Mouse (Mus musculus): ENCODE results near the gene Apela. TPM values are rescaled to one million over a fixed set of nuclear protein-coding genes. Genes with fewer than 3 reads are reported as not detected.

Gene Apela
- not detected for total RNA-seq (2022)

DNA sequence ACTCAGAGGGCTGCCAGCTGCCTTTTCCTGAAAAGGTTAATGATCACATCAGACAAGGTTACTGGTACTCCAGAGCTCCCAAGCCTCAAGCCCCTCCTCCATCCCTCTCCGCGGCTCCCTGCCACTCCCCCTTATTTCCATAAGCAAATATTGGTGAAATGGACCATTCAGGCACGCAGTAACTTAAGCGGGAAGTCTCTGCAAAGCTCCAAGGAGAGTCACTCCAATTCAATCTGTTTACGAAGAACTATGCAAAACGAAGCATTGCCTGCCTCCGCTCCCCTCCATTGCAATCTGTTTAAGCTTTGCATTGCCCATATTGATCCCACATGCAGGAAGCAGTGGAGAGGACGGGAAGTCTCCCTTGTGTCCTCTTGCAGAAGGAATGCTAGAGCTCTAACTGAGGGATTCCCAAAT lies at the start of gene Apela:
Gene Apela, minus strand, starts transcription at position 220 of the 417 bp plus-strand sequence.
- no peak for DNase-seq (ENCODE audit: low spot score in 2 of 2)

DNA sequence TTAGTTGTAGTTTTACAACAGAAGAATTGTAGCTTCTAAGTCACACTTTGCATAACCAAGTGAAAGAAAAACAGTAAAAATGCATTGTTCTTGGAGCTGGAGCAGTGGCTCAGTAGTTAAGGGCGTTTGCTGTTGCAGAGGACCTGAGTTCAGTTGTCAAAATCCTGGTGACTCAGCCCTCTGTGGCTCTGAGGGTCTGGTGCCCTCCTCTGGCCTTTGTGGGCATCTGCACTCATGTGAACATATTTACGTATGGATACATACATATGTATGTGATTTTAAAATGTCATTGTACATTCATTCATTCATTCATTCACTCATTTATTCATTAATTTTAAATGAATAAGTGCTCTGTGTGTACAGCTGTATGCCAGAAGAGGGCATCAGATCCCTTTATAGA lies 48.5 kb upstream of the Apela start:
- no peak for DNase-seq (ENCODE audit: low spot score in 2 of 2)

DNA sequence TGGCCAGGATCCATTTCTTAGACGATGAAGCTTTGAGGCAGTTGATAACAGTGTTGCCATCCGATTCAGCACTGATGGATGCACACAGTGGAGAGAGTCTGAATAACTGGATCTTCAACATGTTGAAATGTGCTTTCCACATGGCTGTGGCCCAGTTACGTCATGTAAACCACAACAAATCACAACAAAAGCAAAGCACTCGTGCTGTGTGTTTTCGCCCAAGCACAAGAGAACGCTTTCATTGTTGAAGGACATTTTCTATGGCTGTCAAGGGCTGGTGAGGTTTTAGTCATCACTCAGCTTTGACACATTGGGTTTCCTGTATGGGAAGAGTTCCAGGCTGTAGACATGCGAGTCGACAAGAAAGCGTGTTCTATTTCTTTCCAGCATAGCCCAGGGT lies 43.6 kb upstream of the Apela start:
- DNase-seq (ENCODE audit: low spot score in 2 of 2) = no peak

DNA sequence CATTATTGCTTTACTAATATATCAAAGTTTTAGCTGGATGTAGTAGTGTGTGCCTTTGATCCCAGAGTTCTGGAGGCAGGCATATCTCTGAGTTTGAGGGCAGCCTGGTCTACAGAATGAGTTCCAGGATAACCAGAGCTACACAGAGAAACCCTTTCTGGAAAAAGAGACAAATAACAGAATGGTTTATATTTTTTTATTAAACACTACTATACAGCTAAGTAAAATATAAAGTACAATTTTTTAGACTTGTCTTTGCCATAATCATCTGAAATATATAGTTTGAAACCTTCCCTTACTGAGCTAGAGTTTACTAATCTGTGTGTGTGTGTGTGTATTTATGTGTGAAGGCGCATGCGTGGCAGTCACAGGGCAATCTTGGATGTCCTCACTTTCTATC lies 37.6 kb upstream of the Apela start, which contains the start of gene Gm10663:
Gene Gm10663, plus strand, starts transcription at position 301 of the 400 bp plus-strand sequence.
- DNase-seq (ENCODE audit: low spot score in 2 of 2) = no peak

DNA sequence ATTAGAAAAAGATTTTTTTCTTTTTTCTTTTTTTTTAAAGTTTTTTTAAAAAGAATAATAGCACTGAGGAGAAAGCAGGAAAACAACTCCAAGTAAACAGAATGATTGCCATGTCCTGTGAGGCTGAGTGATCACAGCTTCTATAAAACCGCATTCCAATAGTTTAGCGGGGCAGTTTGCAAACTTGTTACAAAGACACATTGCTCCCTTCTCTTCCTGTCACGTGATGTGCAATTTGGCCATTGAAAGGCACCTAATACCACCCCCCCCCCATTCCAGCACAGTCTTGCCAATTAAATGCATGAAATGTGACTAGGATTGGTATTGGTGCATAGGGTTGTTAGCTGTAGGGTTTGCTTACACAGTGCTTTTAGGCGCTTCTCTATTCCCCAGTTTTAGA lies 33.9 kb upstream of the Apela start:
- DNase-seq (ENCODE audit: low spot score in 2 of 2) = no peak

DNA sequence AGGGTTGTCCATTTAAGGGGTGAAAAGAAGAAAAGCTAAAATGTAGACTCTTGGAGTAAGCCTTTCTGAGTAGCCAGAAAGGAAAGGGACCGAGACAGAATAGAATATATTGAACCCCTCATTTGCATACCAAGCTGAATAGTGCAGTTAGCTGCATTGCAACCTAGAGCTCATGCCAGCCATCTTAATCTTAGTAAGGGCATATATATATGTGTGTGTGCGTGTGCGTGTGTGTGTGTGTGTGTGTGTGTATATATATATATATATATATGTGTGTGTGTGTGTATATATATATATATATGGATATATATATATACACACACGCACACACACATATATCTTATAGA lies 31.3 kb upstream of the Apela start:
- DNase-seq (ENCODE audit: low spot score in 2 of 2) = no peak

DNA sequence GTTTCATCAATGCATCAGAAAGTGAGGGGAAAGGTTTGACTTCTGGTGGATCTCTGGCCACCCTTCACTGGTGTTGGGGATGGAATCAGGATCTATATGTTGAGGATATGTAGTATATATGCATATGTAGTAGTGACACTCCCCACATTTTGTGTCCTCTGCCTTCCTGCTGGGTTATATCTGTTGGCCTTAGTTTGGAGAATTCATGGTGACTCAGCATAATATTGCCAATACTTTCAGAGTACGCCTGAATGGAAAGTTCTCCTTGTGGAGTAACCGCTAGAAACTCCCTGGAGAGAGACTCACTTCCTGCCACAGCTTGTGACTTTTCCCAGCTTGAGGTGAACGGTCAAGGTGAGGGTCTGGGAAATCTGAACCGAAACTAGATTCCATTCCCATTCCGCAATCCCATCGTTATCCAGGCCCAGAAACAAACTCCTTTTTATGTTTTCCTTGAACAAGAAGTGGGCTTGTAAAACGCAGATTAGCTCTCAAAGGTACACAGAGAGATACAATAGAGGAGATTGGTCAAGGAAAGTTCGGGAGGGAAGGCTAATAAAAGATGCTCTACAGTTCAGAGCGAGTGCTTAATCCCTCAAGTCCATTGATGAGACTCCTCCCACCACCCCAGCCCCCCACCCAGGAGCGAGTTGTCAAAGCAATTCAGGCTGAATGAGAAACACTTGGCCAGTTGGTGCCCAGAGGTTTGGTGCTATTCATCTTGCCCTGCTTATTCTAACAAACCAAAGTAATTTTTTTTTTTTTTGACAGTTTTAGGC lies 30.7 kb upstream of the Apela start:
- no peak for DNase-seq (ENCODE audit: low spot score in 2 of 2)

DNA sequence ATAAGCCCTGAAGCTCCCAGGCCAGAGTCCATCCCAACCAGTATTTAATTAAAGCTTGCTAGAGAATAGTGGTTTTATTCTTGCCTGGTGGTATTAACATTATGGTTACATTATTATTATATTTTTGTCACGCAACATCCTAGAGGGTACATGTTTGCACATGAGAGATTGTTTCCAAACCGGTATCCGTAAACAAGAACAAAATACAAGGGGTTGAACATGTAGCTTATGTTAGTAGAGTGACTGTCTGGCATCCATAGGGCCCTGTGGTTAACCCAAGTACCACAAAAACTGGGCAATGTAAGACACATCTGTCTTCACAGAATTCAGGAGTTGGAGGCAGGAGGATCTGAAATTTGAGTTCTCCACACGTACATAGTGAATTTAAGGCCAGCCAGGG lies 29.9 kb upstream of the Apela start:
- no peak for DNase-seq (ENCODE audit: low spot score in 2 of 2)

DNA sequence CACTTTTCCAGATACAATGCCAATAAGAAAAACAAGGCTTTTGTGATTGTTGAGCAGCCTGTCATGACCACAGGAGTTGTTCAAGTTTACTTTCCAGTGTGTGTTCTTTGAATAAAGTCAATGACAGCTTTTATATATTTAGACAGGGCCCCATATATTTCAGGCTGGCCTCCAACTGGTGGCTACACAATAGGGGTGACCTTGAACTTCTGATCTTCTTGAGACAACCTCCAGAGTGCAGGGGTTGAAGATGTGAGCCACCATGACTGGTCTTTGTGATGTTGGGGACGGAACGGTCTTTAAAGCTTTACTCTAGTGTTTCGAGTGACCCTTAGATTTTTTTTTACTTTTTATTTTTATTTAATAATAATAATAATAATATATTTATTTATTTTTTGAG lies 28.5 kb upstream of the Apela start:
- DNase-seq (ENCODE audit: low spot score in 2 of 2) = no peak

DNA sequence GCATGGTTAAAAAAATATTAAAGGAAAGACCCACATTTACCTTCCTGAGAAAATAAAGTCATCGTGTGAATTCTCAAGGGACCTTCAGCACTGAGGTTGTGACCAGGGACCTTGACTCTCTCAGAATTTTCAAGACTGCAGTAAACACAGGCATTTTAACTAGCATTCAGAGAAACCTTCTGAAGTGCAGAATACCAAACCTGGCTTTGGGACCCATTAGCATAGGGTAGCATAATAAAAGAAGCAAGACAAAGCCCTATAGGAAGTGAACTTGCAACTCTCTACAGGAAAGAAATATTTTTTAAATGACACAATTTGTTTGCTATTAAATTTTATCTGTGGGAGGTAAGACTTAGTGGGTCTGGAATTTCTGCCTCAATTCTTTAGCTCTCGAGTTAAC lies 26.9 kb upstream of the Apela start:
- DNase-seq (ENCODE audit: low spot score in 2 of 2) = no peak

DNA sequence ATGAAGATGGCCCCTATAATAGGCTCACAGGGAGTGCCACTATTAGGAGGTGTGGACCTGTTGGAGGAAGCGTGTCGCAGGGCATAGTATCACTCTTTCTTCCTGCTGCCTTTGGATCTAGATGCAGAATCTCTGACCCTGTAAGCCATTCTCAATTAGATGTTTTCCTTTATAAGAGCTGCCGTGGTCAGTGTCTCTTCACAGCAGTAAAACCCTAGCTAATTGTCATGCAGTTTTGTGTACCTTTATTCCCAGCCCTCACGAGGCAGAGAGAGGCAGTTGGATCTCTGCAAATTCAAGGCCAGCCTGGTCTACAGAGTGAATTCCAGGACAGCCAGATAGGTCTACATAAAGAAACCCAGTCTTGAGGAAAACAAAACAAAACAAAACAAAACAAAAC lies 25.1 kb upstream of the Apela start:
- no peak for DNase-seq (ENCODE audit: low spot score in 2 of 2)

DNA sequence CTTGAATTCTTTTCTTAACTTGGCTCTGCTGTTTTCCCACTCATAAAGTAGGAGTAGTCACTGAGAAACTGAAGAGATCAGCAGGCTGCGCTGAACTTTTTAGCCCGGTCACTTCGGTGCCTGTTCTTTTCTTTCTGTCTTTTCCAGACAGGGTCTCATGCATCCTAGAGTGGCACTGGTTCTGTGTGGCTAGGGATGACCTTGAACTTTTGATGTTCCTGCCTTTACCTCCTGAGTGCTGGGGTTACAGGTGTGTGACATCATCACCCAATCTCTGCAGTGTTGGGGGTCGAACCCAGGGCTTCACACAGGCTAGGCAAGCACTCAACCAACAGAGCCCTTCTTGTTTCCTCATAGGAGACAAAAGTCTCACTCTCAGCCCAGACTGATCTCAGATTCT lies 19.6 kb upstream of the Apela start:
- DNase-seq (ENCODE audit: low spot score in 2 of 2) = no peak

DNA sequence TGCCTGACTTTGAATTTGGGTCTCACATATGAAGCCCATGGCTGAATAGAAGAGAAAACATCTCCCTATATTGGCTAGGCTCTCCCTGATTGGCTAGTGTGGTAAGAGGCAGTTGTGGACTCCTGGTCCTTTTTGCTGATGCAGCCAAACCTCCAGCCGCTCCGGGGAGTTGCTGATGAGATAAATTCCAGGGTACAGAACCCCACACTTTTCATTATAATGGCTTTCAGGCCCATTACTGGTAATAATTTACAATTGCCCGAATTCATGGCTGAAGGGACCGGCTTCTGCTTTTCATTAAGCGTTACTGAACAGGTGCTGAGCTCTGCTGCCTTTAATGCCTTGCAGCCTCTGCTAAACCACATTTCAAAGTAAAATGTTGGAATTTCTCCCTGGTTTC lies 16.8 kb upstream of the Apela start:
- no peak for DNase-seq (ENCODE audit: low spot score in 2 of 2)

DNA sequence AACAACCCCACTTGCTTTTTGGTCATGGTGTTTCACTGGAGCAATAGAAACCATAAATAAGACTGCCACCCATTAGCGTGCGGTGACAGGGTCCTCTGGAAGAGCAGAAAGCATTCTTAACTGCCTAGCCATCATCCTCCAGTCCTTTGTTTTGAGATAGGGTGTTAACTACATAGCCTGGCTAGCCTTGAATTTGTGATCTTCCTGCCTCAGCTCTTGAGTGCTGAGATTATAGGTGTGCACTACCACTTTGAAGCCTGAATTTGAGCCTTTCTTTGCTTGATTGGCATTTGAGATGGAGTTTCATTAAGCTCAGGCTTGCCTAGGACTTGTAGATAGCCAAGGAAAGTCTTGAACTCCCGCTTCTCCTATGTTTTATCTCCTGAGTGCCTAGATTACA lies 16.4 kb upstream of the Apela start:
- DNase-seq (ENCODE audit: low spot score in 2 of 2) = no peak

DNA sequence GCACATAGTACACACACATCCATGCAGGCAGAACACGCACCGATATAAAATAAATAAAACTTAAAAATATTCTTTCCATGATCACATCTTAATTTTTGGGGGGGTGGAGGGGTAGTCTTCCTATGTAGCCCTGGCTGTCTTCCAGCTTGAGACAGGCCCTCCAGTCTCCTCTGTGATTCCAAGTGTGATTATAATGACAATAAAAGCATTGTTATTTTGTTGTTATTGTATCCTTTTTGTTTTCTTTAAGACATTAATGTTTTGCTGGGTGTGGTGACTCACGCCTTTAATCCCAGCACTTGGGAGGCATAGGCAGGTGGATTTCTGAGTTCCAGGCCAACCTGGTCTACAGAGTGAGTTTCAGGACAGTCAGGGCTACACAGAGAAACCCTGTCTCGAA lies 10.7 kb upstream of the Apela start:
- no peak for DNase-seq (ENCODE audit: low spot score in 2 of 2)

DNA sequence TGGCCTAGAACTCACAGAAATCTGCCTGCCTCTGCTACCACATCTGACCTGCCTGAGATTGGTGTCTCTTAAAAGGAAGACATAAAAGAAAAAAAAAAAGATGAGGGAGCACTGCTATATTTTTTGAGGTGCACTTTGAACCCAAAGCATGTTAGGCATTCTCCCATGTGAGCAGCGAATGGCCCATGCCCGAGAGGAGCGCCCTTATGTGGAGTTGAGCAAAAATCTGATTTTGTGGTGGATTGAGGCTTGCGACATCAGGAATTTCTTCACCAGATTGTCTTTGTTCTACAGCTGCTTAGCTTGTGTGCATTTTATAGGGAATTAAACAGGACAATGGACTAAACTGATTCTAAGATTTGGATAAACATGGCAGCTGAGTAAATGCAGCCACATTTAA lies 10.1 kb upstream of the Apela start:
- no peak for DNase-seq (ENCODE audit: low spot score in 2 of 2)

DNA sequence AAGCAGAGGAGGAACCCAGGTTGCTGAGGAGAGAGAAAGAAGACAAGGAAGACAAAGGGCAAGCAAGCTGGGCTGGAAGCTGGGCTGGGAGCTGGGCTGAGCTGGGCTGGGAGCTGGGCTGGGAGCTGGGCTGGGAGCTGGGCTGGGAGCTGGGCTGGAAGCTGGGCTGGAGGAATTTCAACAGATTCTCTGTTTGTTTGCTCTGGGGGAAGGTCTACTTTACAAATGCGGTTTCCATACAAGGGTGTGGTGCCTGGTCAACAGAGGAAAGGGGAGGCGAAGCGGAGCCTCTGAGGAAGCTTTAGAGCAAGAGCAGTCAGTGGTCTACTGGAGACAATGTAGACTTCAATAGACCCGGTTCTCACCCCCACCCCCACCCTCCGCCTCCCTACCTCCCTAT lies 9.4 kb upstream of the Apela start:
- DNase-seq (ENCODE audit: low spot score in 2 of 2) = no peak

DNA sequence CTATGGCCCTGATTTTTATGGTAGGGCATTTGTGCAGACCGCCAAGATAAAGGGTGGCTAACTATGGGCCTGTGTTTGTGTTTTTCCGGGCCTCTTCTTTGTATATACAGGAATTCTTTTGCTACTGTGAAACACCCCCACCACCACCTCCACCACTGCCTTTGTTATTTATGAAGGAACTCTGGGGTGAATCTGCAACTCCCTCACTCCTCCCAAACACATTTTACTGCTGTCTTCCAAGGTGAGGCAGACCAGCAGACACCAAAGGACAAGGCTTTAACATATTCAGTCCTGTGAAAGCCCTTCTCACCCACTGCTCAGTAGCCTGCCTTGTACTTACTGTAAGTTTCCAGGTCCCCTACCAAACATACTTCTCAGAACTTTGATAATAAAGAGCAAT lies 3.0 kb downstream of the Apela start:
- DNase-seq (ENCODE audit: low spot score in 2 of 2) = no peak

DNA sequence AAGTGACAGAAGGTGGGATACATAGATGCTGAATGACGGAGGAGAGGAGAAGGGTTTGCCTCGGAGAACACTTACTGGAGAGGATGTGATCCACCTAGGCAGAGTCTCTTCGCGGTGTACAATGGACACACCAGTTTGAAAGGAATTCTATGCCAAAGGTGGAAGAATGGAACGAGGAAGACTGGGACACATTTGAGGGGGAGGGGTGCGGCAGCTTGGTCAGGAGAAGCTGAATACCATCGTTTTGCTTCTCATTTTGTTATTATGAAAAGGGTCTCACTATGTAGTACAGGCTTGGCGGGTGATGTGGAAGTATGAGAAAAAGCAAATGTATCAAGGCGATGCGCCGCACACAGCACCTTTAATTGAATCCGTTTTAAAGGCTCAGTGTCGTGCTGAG lies 4.1 kb downstream of the Apela start:
- DNase-seq (ENCODE audit: low spot score in 2 of 2) = no peak

DNA sequence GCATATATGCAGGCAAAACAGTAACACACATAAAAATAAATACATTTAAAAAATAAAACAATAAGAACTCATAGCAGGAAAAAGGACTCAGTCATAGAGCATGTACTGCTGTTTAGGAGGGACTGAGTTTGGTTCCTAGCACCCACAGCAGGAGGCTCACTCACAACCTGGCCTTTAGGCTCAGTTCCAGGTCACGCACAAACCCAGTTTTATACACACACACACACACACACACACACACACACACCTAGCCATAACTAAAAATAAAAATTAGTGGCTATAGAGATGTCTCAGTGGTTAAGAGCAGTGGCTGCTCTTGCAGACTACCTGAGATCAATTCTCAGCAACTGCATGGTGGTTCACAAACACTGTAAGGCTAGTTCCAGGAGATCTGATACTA lies 5.0 kb downstream of the Apela start:
- no peak for DNase-seq (ENCODE audit: low spot score in 2 of 2)

DNA sequence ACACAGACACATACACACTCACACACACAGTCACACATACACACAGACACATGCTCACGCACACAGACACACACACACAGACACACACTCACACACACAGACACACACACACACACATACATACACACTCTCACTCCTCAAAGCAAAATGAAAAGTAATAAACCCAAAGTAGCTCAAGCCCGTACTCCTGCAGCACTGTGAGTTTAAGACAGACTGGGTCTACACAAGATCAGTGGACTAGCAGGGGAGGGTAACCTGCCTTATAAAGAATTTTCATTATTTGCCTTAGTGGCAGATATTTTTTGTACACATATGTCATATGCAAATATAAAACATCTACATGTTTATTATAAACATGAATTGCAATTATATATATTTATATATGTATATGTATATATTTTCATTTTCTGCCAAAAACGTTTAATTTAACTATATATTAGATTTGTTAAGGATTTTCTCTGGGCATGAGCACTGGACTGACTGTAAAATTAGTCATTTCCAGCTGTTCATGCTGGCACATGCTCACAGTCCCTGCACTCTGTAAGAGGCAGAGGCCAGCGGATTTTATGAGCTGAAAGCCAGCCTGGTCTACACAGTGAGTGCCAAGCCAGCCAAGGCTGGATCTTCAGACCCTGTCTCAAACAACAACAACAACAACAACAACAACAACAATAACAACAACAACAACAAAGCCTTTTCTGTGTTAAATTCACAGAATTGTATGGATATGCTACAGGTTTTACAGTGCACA lies 6.2 kb downstream of the Apela start:
- no peak for DNase-seq (ENCODE audit: low spot score in 2 of 2)

DNA sequence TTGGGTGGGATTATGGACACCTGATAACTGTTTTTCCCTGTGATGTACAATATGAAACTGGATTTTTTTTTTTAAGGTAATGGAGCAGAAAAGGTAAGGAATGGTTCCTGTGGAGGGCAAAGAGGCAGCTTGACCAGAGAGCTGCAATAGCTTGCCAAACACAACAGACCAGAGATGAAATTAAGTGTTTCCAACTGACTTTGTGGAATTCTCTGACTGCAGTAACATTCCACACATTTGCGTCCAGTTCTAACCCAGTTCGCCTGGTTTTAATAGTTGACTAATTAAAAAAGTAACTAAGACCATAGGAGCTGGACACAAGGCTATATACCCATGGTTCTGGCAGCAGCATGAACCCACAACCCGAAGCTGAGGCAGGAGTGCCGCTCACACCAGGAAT lies 7.4 kb downstream of the Apela start:
- DNase-seq (ENCODE audit: low spot score in 2 of 2) = no peak
